Mouse (Mus musculus): ENCODE data around the gene Irak2.
A peak's percentile ranks its signal among the peaks of the same experiment; 100 is the strongest.
"Not testable (repeated sequence)": the region's sequence is repeated elsewhere in the genome, so short reads cannot be mapped to it uniquely, and the experiment has no call there.

The Irak2 gene

DNA sequence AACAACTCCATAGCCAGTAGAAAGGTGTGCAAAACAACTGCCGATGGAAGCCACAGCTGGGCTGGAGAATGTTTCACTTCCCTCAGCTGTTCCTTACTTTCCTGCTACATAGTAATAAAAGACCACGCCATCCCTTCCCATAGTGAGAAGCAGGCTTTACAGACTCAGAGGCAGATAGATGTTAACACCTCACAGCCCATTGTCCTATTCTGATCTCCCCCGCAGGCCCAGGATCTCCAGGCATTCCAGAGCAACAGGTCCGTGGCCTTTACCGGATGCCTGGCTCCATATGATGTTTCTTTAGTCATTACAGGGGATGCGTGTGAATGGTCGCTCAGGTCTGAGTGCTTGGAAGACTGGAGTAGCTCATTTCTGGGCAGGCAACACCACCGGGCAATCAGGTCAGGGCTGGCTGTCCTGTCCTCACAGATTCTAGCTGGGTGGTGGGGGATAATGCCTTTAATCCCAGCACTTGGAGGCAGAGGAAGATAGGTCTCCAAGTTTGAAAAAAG is 29.4 kb downstream of the Irak2 start:
- DNase-seq (ENCODE audit: low read depth, low spot score): peak; percentile 80

GRCm38 (mm10) chr6:113668287-113669154 is 30.3 kb downstream of the Irak2 start:
- DNase-seq (ENCODE audit: low read depth, low spot score): peak; percentile 80

GRCm38 (mm10) chr6:113669821-113670220 is 31.6 kb downstream of the Irak2 start:
- peak; percentile 44 for DNase-seq (ENCODE audit: low read depth, low spot score)

GRCm38 (mm10) chr6:113672029-113672428 is 33.8 kb downstream of the Irak2 start:
- DNase-seq (ENCODE audit: low read depth, low spot score): not testable (repeated sequence)

- DNase-seq (ENCODE audit: low read depth, low spot score): no peak
Observed at GRCm38 (mm10) chr6:113672989-113673388, 34.7 kb downstream of the Irak2 start.

DNA sequence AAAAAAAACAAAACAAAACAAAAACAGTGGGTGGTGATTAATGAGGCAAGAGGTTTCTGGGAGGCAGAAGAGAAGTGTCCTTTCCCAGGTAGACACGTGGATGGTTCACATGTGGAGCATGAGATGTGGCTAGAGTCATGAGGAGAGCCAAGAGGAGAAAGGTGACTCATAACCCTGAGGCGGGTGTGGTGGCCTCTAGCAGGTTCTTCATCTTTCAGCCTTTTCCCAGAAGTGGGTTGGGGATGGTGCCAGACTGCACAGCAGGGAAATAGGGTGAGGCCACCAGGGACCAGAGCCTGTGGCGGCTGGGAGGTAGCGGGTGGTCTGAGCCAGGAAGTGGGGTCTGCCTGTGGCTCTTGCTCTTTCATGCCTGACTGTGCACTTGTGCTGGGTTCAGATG is 37.0 kb downstream of the Irak2 start:
- peak; percentile 57 for DNase-seq (ENCODE audit: low read depth, low spot score)

GRCm38 (mm10) chr6:113675991-113676390 is 37.7 kb downstream of the Irak2 start:
- DNase-seq (ENCODE audit: low read depth, low spot score): peak; percentile 93

GRCm38 (mm10) chr6:113677070-113677734 is 38.9 kb downstream of the Irak2 start:
- DNase-seq (ENCODE audit: low read depth, low spot score): no peak

DNA sequence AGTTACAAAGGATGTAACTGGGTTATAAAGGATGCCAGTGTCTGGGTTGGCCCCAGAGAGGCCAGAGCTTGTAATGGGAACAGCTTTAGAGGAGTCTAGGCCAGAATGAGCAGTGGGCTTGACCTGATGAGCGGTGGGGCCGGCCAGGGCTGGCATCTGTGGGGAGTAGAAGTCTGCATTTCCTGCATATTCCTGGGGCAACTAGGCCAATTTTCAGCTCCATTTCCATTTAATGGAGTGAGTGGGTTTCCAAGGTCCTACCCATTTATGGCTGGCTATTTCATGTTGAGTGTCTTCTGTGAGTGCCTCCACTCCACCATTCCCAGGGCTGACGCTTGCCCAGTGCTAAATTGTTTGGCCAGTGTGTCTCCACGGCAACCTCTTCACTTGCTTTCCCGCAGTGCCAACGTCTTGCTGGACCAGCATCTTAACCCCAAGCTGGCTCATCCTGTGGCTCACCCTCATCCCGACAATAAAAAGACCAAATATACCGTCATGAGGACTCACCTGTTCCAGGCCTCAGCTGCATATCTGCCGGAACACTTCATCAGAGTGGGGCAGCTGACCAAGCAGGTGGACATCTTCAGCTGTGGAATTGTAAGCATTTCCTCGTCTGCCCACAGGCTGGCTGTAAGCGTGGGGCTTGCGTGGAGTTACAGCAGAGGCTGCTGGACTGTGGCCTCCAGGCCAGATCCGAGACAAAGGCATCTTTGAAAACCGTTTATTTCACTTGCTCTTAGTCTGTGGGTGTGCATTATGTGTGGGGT is 40.2 kb downstream of the Irak2 start:
- DNase-seq (ENCODE audit: low read depth, low spot score): no peak

GRCm38 (mm10) chr6:113679993-113680566 is 41.8 kb downstream of the Irak2 start:
- no peak for DNase-seq (ENCODE audit: low read depth, low spot score)

- DNase-seq (ENCODE audit: low read depth, low spot score): peak; percentile 91
Observed at GRCm38 (mm10) chr6:113681271-113681670, 43.0 kb downstream of the Irak2 start.

DNA sequence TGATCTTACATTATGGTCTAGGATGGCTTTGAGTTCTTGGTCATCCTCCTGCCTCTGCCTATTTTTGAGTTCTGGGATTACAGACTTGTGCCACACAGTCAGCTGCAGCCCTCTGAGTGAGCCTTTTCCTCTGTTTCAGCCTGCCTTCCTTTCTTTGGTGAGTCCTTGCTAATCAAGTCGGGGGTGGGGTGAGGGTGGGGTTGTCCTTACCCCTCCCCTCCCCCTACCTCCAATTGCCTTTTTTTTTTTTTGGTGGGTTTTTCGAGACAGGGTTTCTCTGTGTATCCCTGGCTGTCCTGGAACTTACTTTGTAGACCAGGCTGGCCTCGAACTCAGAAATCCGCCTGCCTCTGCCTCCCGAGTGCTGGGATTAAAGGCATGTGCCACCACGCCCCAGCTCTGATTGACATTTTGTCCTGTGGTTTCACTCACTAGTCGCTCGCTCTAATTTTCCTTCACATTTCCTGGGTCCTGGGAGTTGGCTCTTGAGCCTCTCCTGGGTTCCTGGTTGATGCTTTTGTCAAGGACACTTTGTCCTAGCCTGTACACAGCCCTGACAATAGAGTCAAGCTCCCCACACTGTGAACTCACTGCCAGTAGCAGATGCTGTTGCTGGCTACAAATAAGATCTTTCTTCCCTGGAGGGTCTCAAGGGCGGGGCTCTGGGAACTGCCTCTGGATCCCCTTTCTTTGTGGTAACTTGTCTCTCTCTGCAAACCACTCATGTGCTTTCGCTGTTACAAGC is 45.0 kb downstream of the Irak2 start:
- DNase-seq (ENCODE audit: low read depth, low spot score): peak; percentile 94

- DNase-seq (ENCODE audit: low read depth, low spot score): peak; percentile 96
Observed at GRCm38 (mm10) chr6:113686551-113687125, 48.4 kb downstream of the Irak2 start.

DNA sequence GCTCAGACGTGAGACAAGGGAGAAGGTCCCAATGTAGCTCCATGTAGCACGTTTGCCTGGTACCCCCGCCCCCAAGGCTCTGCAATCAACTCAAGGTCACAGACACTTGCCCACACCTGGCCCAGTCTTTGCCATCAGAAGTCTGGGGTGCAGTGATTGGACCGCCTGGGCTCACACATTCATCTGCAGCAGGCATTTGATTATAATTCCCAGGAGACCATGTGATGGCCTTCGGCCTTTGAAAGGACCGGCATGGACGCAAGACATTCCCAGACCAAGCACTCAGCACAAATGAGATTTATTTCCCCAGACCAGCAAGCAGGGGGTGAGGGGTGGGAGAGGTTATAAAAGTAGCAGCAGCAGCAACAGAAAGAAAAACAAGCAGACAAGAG is 51.7 kb downstream of the Irak2 start:
- DNase-seq (ENCODE audit: low read depth, low spot score): peak; percentile 82

DNA sequence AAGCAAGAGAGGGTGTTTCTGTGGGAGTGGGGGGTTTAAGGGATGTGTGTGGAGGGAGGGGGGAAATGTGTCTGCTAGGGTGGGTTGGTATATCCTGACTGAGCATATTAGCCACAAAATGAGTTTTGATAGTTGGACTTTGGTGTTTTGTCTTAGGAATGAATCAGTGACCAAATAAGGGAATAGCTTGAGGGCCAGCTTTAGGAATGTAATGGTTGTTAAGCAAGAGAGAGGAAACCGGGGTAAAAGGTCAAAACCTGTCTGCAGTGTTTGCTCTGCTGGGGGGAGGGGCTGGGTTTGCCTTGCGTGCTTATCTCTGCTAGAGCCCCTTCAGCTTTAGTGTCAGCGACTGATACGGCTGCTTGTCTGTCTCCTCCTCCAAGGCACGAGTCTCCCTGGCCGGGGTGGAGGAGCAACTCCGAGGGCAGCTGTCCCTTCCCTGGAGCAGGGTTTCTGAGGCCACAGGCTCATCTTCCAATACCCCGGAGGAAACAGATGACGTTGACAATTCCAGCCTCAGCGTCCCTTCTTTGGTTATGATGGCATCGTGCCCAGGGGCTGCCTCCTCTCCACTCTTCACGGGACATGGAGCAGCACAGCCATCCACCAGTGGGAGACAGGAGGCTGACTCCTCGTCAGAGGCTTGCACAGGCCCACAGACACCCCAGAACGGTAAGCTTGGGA is 52.3 kb downstream of the Irak2 start:
- DNase-seq (ENCODE audit: low read depth, low spot score): peak; percentile 93

DNA sequence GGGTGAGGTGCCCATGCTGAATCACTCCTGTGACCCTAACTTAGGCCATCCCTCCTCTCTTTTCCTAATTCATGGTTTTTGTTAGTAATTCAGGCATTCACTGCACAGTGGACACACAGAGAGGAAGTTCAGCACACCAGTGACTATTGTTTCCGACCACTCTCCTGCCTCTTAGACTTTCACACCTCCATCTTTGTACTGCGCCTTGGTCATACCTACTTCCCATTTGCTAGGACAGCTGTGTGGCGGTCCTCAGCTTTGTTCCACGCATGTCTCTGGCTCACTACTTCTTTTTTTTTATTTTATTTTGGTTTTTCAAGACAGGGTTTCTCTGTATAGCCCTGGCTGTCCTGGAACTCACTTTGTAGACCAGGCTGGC is 52.8 kb downstream of the Irak2 start:
- no peak for DNase-seq (ENCODE audit: low read depth, low spot score)

DNA sequence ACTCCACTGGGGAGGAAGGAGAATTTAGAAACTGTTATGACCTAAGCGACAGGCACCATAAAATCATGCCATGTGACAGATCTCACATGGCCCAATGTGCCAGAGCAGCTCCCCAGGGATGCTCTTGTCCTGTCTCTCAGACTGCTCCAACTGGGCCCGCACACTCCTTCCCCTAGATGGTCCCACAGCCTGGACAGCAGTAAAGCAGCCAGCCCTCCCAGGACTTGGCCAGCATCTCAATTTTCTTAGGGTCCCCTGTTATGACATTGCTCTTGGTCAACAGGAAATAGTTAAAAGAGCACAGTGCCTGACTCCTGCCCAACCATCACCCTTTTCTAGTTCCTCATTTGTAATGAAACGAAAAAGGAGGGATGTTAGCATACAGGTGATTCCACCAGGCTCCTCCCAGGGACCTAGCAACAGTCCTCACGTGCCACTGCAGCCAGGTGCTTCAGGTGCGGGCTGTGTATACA is 54.4 kb downstream of the Irak2 start:
- no peak for DNase-seq (ENCODE audit: low read depth, low spot score)

DNA sequence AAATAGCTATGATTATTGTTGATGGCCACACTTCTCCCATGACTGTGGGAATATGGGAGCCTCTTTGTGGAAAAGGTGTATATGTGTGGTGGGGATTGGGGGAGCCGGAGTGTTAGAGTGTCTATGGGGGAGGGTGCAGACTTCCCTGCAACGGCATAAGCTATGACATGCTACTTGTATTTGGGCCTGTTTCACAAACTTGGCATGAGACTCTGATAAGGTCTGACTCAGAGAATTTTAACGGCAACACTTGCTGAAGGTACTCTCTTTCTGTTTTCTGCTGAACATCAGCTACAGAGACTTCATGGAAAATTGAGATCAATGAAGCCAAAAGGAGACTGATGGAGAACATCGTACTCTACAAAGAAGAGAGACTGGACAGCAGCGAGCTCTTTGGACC is 55.1 kb downstream of the Irak2 start:
- DNase-seq (ENCODE audit: low read depth, low spot score): no peak

GRCm38 (mm10) chr6:113695203-113695602 is 56.9 kb downstream of the Irak2 start:
- DNase-seq (ENCODE audit: low read depth, low spot score): no peak
